Mouse (Mus musculus): Measurements from ENCODE around the gene Ptgfr.

- peak; percentile 36 for TF ChIP-seq CTCF (IDR thresholded peaks at IDR 0.05; ENCODE audit: low read depth)
- TF ChIP-seq EP300 (optimal IDR thresholded peaks at IDR 0.05): no peak
Measured at GRCm38 (mm10) chr3:151879981-151880380, 42.6 kb upstream of the Ptgfr start.

Data from stomach, postnatal 0 days (tissue).